Mouse (Mus musculus) liver, adult 2 months (tissue): ENCODE measurements around the gene Larp6.
A peak's percentile ranks its signal among the peaks of the same experiment; 100 is the strongest.

Experiments used
- CTCF ChIP-seq: fragments of 200-500 bp; IDR thresholded peaks from 2 replicates; pipeline ENCODE4 v1.5.1; 2011; ENCODE audit warnings: low read depth, low read length, control low read depth
- POLR2A ChIP-seq: fragments of 200-500 bp; IDR thresholded peaks from 2 replicates; pipeline ENCODE4 v1.6.1; 2011; ENCODE audit warnings: low read length, control low read depth; ENCODE audit not compliant: insufficient read depth; ENCODE audit errors: extremely low read depth

DNA sequence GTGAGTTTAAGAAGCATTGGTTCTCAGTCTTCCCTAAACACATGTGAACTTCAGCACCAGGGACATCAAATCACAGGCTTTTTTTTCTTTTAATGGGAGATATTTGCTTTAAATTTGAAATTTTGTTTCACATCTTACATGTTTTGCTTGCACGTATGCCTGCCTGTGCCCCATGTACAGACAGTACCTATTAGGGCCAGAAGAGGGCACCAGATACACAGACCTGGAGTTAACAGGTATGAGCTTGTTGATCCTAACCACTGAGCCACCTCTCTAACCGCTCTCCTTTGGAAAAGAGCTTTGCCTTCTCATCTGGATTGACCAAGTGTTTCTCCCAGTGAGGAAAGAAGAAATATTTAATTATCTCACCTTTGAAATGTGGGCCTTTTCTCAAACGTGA, 5.5 kb downstream of the Larp6 start:
- TF ChIP-seq POLR2A (no peak), CTCF (peak; percentile 58)
